Mouse (Mus musculus): Measurements from ENCODE around the gene B4galnt1. TPM values are rescaled to one million over a fixed set of nuclear protein-coding genes. Genes with fewer than 3 reads are reported as not detected.

Gene B4galnt1
- polyA plus RNA-seq, 1 experiment from 2014 or later: 93.4 TPM

DNA sequence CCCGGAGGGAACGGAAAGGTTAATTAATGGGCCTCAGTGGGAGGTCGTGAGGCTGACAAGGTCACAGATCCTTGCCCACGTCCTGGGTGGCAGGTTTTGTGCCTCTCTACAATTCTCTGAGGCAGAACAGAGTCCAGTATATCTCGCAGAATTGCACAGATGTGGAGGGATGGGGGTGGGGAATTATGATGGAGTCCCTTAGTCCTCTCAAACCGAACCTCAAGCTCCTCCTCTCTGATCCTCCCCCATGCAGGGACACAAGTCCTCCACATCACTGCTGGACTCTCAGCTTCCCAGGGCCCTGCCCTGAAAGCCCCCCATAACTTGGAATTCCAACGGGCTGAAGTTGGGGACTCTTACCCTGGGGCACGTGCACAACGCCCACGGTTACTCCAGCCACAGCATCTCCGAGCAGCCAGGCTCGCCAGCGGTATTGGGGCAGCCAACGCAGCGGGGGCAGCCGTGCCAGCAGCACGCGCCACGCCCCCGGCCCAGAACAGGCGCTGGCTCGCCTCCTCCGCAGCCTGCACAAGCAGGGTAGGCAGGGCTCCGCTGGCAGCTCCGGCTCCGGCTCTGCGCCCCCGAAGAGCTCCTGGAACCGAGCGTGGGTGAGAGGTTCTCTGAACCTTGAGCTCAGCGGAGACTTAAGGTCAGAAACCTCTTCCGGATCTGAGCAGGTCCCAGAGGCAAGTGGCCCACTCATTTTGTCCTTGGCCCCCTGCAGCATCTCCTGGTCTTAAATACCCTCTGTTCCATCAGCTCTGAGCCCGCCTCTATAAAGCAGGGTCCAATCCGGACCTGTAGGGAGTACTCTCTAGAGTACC, 15.1 kb downstream of the B4galnt1 start, which contains the start of gene Slc26a10:
Slc26a10 (minus strand) TSS at position 775 of the 824 bp plus-strand sequence.
- no peak for ATAC-seq (ENCODE audit: low read depth)
- no peaks in the 10 kb centered on the region for H3K9me3 ChIP-seq (ENCODE audit: control insufficient read depth, low read length)
- 2% methylated on average over 34 of the region's 34 CpGs for WGBS
- no peak within 1 kb of the TSS for H3K27ac ChIP-seq (ENCODE audit: low read depth, low read length)
- H3K9ac ChIP-seq (replicated peaks; ENCODE audit: low read depth, low read length): no peak within 1 kb of the TSS; the same call in 1 of the 2 replicates
- H3K27me3 ChIP-seq (ENCODE audit: control insufficient read depth, insufficient read depth, low read length): peaks cover 18% of the 10 kb centered on the region
- no peaks in the 10 kb centered on the region for H3K36me3 ChIP-seq (ENCODE audit: control insufficient read depth, insufficient read depth, low read length)
- H3K4me3 ChIP-seq (ENCODE audit: low read depth, low read length): peak within 1 kb of the TSS; percentile 10; the same call in 1 of the 2 replicates
- peaks cover 20% of the 10 kb centered on the region for H3K4me1 ChIP-seq (ENCODE audit: control insufficient read depth, insufficient read depth, low read length)
- peak within 1 kb of the TSS; percentile 35 for H3K4me2 ChIP-seq (ENCODE audit: low read depth, low read length)

DNA sequence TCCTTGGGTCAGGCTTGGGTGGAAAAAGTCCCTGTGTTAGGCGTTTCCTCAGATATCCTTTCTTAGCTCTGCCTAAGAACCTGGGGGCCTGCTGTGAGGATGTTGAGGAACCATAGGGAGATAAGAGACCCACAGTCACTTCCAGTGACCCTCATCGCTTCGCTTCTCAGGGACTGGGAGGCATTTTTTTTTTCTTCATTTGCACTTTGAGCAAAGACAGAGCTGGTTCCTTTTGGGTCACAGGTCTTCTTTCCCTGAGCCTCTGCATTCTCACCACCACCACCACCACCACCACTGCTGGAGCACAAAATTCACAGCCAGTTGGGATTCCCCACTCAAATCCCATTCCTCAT, 15.6 kb downstream of the B4galnt1 start:
- Histone ChIP-seq H3K4me1 (ENCODE audit: control insufficient read depth, insufficient read depth, low read length) (peaks cover 20% of the 10 kb centered on the region), H3K9ac (replicated peaks; ENCODE audit: low read depth, low read length) (no peak overlapping the region), H3K4me3 (ENCODE audit: low read depth, low read length) (no peak overlapping the region), H3K36me3 (ENCODE audit: control insufficient read depth, insufficient read depth, low read length) (no peaks in the 10 kb centered on the region; the same call in 1 of the 2 replicates), H3K27ac (ENCODE audit: low read depth, low read length) (no peak overlapping the region), H3K4me2 (ENCODE audit: low read depth, low read length) (no peak overlapping the region), H3K9me3 (ENCODE audit: control insufficient read depth, low read length) (no peaks in the 10 kb centered on the region), H3K27me3 (ENCODE audit: control insufficient read depth, insufficient read depth, low read length) (peaks cover 18% of the 10 kb centered on the region)
- 15% methylated on average over 3 of the region's 3 CpGs for WGBS
- ATAC-seq (ENCODE audit: low read depth): no peak

DNA sequence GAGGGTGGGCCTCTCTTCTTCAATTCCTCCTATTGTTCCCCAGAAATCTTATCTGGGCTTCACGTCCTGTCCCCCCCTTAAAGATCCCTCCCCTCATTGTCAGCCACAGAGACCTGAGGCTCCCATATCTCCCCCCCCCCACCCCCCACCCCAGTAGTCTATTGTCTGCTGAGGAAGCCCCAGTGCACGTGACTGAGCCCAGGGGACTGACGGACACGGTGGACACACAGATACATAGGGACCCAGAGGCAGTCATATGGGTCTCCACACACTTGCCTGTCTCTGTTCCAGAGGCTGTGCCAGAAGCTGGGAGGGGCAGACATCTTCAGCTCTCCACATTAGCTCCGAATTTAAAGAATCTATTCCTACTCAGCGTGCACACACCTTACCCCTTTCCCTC, 16.5 kb downstream of the B4galnt1 start:
- no peak overlapping the region for H3K4me3 ChIP-seq (ENCODE audit: low read depth, low read length)
- peaks cover 16% of the 10 kb centered on the region for H3K27me3 ChIP-seq (ENCODE audit: control insufficient read depth, insufficient read depth, low read length)
- H3K4me1 ChIP-seq (ENCODE audit: control insufficient read depth, insufficient read depth, low read length): peaks cover 20% of the 10 kb centered on the region
- no peaks in the 10 kb centered on the region; the same call in 1 of the 2 replicates for H3K36me3 ChIP-seq (ENCODE audit: control insufficient read depth, insufficient read depth, low read length)
- H3K9ac ChIP-seq (replicated peaks; ENCODE audit: low read depth, low read length): no peak overlapping the region
- WGBS: 61% methylated on average over 6 of the region's 6 CpGs
- no peak for ATAC-seq (ENCODE audit: low read depth)
- H3K4me2 ChIP-seq (ENCODE audit: low read depth, low read length): no peak overlapping the region
- H3K9me3 ChIP-seq (ENCODE audit: control insufficient read depth, low read length): no peaks in the 10 kb centered on the region
- H3K27ac ChIP-seq (ENCODE audit: low read depth, low read length): no peak overlapping the region

DNA sequence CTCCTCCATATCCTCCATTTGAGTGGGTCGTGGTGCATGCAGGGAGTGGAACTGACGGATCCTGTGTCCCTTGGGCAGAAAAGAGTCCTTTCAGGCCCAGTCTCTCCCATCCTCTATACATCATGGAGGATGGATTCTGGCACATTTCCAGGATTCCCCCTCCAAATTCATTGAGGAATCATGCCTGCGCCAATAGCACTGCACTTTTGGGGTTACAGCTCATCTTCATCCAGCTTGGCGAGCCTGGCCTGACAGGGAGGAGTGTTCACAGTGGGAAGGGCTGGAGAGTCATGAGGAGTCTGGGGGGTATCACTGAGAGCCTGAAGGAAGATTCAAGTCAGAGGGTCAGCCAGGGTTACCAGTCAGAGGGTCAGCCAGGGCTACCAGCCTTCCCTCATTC, 17.6 kb downstream of the B4galnt1 start:
- WGBS: 82% methylated on average over 4 of the region's 4 CpGs
- H3K27ac ChIP-seq (ENCODE audit: low read depth, low read length): no peak overlapping the region
- ATAC-seq (ENCODE audit: low read depth): no peak
- H3K9ac ChIP-seq (replicated peaks; ENCODE audit: low read depth, low read length): no peak overlapping the region
- no peaks in the 10 kb centered on the region; the same call in 1 of the 2 replicates for H3K36me3 ChIP-seq (ENCODE audit: control insufficient read depth, insufficient read depth, low read length)
- H3K4me3 ChIP-seq (ENCODE audit: low read depth, low read length): no peak overlapping the region
- H3K4me1 ChIP-seq (ENCODE audit: control insufficient read depth, insufficient read depth, low read length): peaks cover 24% of the 10 kb centered on the region
- no peak overlapping the region for H3K4me2 ChIP-seq (ENCODE audit: low read depth, low read length)
- peaks cover 16% of the 10 kb centered on the region for H3K27me3 ChIP-seq (ENCODE audit: control insufficient read depth, insufficient read depth, low read length)
- H3K9me3 ChIP-seq (ENCODE audit: control insufficient read depth, low read length): no peaks in the 10 kb centered on the region

DNA sequence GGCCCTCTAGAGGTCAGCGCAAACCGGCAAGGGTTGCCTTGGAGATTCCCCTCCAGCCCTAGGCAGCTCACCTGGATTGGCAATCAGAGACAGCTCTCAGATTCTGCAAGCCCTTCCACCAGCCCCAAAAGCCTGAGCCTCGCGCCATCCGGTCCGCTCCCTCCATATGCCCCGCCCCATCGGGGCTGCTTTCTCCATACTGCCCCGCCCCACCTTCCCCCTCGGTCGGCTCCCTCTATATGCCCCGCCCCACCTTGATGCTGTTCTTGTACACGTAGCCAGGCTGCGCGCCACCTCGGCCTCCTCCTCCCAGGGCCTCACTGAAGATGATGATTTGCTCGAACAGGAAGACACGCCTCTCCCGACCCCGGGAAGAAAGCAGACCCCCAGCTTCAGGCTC, 18.7 kb downstream of the B4galnt1 start:
- no peaks in the 10 kb centered on the region for H3K9me3 ChIP-seq (ENCODE audit: control insufficient read depth, low read length)
- WGBS: 14% methylated on average over 20 of the region's 20 CpGs
- H3K4me1 ChIP-seq (ENCODE audit: control insufficient read depth, insufficient read depth, low read length): peaks cover 16% of the 10 kb centered on the region; the same call in 1 of the 2 replicates
- H3K4me2 ChIP-seq (ENCODE audit: low read depth, low read length): peak overlapping the region; percentile 8; the same call in 1 of the 2 replicates
- peaks cover 8% of the 10 kb centered on the region; the same call in 1 of the 2 replicates for H3K27me3 ChIP-seq (ENCODE audit: control insufficient read depth, insufficient read depth, low read length)
- H3K9ac ChIP-seq (replicated peaks; ENCODE audit: low read depth, low read length): no peak overlapping the region
- H3K36me3 ChIP-seq (ENCODE audit: control insufficient read depth, insufficient read depth, low read length): no peaks in the 10 kb centered on the region; the same call in 1 of the 2 replicates
- ATAC-seq (ENCODE audit: low read depth): no peak
- H3K4me3 ChIP-seq (ENCODE audit: low read depth, low read length): no peak overlapping the region
- no peak overlapping the region for H3K27ac ChIP-seq (ENCODE audit: low read depth, low read length)

DNA sequence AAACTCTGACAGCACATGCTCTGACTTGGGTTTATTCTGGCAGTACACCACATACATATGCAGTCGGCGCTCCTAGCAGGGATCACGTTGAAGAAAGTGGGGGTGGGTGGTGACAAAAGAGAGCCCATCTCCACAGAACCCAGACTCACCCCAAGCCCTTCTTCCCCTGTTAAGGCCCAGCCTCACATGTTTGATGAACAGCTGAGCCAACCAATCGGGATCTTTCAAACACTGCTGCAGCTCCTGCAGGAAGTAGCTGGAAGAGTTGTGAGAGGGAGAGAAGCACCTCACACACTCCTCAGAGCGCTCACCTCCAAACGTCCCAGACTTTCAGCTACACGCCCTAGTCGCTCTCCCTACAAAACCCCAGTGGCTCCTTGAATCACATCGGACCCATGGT, 20.1 kb downstream of the B4galnt1 start:
- no peak overlapping the region for H3K4me3 ChIP-seq (ENCODE audit: low read depth, low read length)
- no peaks in the 10 kb centered on the region for H3K9me3 ChIP-seq (ENCODE audit: control insufficient read depth, low read length)
- 0 out of 2 replicates have a peak overlapping the region, but pooled peaks have one; percentile 11 for H3K9ac ChIP-seq (replicated peaks; ENCODE audit: low read depth, low read length)
- H3K4me1 ChIP-seq (ENCODE audit: control insufficient read depth, insufficient read depth, low read length): peaks cover 26% of the 10 kb centered on the region
- H3K27ac ChIP-seq (ENCODE audit: low read depth, low read length): no peak overlapping the region
- 70% methylated on average over 9 of the region's 9 CpGs for WGBS
- no peak overlapping the region for H3K4me2 ChIP-seq (ENCODE audit: low read depth, low read length)
- ATAC-seq (ENCODE audit: low read depth): no peak
- 0 out of 2 replicates have a peak, but pooled peaks cover 3% of the 10 kb centered on the region for H3K27me3 ChIP-seq (ENCODE audit: control insufficient read depth, insufficient read depth, low read length)
- H3K36me3 ChIP-seq (ENCODE audit: control insufficient read depth, insufficient read depth, low read length): no peaks in the 10 kb centered on the region; the same call in 1 of the 2 replicates

DNA sequence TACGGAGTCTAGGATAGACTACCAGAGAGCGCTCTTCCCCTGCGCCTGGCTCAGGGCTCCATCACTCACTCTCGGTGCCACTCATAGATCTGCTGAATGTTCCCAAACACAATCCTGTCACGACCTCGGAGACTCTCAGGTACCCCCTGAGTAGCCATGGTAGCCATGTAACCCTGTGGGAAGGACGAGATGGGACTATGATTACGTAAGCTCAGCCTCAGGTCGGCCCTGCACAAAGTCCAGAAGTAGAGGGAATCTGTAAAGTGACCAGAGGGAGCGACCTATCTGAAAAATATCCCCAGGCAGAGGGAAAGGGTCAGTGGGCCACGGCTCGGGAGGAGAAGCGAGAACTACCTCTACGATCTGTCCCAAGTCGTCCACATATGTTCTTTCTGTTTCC, 20.5 kb downstream of the B4galnt1 start:
- Histone ChIP-seq H3K4me3 (ENCODE audit: low read depth, low read length) (no peak overlapping the region), H3K36me3 (ENCODE audit: control insufficient read depth, insufficient read depth, low read length) (no peaks in the 10 kb centered on the region; the same call in 1 of the 2 replicates), H3K9ac (replicated peaks; ENCODE audit: low read depth, low read length) (no peak overlapping the region), H3K27ac (ENCODE audit: low read depth, low read length) (no peak overlapping the region), H3K9me3 (ENCODE audit: control insufficient read depth, low read length) (no peaks in the 10 kb centered on the region), H3K4me1 (ENCODE audit: control insufficient read depth, insufficient read depth, low read length) (peaks cover 27% of the 10 kb centered on the region), H3K4me2 (ENCODE audit: low read depth, low read length) (no peak overlapping the region), H3K27me3 (ENCODE audit: control insufficient read depth, insufficient read depth, low read length) (0 out of 2 replicates have a peak, but pooled peaks cover 2% of the 10 kb centered on the region)
- no peak for ATAC-seq (ENCODE audit: low read depth)
- 85% methylated on average over 15 of the region's 15 CpGs for WGBS

DNA sequence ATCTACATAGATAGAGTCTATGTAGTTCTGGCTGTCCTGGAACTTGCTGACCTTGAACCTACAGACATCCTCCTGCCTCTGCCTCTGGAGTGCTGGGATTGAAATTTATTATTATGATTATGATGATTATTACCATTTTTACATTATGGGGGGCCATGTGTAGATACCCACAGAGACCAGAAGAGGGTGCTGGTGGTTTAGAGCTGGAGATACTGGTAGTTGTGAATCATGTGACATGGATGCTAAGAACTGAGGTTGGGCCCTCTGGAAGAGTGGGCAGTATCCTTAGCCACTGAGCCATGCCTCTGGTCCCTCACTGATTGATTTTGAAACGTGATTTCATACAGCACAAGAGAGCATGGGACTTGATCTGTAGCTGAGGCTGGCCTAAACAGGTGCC, 21.4 kb downstream of the B4galnt1 start:
- peaks cover 29% of the 10 kb centered on the region for H3K4me1 ChIP-seq (ENCODE audit: control insufficient read depth, insufficient read depth, low read length)
- H3K36me3 ChIP-seq (ENCODE audit: control insufficient read depth, insufficient read depth, low read length): peaks cover 5% of the 10 kb centered on the region; the same call in 1 of the 2 replicates
- H3K9ac ChIP-seq (replicated peaks; ENCODE audit: low read depth, low read length): no peak overlapping the region
- no peak overlapping the region for H3K27ac ChIP-seq (ENCODE audit: low read depth, low read length)
- H3K27me3 ChIP-seq (ENCODE audit: control insufficient read depth, insufficient read depth, low read length): no peaks in the 10 kb centered on the region
- H3K9me3 ChIP-seq (ENCODE audit: control insufficient read depth, low read length): no peaks in the 10 kb centered on the region
- WGBS: 85% methylated on average over 1 of the region's 1 CpGs
- H3K4me3 ChIP-seq (ENCODE audit: low read depth, low read length): no peak overlapping the region; the same call in 1 of the 2 replicates
- ATAC-seq (ENCODE audit: low read depth): no peak
- H3K4me2 ChIP-seq (ENCODE audit: low read depth, low read length): no peak overlapping the region

Data from neural tube, embryonic 14.5 days (tissue).